Mouse (Mus musculus) lung, postnatal 10 days (tissue): ENCODE results near the gene Ccdc187.

Experiments used
- DNase-seq: peaks from one replicate; pipeline ENCODE4 v3.0.0; 2021

Gene Ccdc187

GRCm38 (mm10) chr2:26315925-26316311 is 21.6 kb upstream of the Ccdc187 start:
- peak; percentile 72 for DNase-seq

DNA sequence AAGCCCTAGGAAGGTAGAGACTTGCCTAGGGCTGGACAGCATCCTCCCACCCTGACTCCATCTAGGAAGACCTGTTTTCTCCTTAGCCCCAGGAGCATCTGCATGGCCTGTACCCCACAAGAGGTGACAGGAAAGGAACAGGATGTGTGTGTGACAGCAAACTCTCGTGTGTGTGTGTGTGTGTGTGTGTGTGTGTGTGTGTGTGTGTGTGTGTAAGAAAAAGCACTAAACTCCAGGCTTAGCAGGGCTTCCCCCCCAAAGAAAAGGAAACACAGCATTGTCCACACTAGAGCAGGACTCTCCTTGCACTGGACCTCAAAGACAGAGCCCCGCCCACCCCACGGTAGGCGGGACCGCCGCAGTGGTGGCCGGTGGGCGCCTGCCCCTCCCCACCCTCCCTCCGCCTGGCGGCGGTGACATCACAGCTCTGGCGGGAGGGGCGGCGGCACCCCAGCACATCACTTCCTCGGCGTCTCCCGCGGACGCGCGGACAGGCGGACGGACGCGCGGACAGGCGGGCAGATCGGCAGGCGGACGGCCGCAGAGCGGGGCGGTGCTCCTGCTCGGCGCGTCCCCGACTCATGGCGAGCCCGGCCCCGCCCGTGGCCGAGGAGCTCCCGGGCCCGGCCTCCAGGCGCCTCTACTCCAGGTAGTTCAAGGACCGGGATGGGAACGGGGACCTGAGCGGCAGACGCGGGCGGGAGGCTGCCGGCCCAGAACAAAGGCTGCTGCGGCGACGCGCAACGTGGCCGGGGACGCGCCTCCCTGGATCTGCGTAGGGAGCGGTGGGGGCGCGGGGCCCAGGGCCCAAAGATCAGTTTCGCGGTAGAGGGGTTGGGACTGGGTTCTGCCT is 20.9 kb upstream of the Ccdc187 start, which contains the start of gene Gpsm1:
Gene Gpsm1 (plus strand): TSS at position 444 of the 853 bp plus-strand sequence.
- DNase-seq, result peak; percentile 93

DNA sequence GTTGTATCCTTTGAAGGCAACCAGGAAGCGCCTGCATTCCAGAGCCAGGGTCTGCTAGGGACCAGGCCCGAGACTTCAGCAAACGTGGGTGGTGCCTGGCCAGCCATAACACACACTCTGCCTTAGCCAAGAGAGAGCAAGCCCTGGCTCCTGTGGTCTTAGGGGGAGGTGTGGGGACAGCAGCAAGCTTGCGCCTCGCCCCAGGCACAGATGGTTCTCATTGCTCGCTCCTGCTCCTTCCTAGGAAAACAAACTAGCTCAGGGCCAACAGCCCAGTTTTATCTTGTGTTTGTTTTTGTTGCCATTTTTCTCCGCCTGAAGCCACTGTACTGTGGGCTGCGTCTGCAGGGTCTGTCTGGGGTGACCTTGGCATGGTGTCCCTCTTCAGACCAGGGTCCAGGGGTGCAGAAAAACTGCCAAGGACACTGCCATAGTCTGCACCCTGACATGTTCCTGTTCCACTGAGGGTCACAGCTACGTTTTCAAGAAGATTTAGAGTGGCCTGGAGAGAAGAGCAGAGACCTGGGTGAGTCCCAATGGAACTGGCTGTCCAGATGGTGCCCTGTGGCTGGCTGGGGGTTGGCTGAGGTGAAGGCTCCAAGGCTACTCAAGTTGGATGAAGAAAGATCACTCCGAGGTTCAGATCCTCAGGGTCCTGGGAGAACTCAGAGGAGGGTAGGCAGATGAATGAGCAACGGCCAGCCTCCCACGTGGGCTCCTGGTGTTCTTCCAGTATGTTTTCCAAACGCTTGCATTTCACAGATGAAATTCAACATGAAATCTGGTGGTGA is 20.1 kb upstream of the Ccdc187 start:
- peak; percentile 91 for DNase-seq

DNA sequence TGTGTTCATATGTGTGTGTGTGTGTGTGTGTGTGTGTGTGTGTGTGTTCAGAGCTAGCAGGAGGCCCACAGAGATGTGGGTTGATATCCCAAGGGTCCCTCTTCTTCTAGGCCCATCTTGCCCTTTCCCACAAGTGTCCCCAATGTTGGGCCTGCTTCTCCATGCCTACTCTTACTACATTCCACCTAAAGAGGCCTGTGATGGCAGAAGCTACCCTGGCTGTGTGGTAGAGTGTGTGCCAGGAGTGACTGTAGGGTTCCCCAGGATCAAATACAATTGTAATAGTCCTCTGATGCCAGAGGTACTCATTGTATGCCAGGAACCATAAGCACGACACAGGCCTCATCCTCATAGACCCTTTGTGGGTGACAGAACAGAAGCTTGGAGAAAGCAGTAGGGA is 19.0 kb upstream of the Ccdc187 start:
- no peak for DNase-seq

DNA sequence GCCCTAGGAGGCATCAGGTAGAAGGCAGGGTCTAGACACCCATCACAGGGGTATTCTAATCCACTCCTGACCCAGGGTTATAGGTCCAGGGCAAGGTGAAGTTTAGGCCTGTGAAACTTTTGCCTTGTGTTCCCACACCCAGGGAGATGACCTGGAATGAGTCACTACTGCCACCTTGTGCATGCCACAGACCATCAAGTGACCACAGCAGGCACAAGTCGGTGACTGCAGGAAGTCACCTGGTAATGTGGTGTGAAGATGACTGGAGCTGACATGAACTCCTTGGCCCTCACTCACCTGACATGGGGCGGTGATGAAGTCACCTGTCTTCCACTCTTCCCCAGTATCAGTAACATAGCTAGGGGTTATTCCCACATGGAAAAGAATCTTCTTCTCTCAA is 18.5 kb upstream of the Ccdc187 start:
- peak; percentile 44 for DNase-seq

DNA sequence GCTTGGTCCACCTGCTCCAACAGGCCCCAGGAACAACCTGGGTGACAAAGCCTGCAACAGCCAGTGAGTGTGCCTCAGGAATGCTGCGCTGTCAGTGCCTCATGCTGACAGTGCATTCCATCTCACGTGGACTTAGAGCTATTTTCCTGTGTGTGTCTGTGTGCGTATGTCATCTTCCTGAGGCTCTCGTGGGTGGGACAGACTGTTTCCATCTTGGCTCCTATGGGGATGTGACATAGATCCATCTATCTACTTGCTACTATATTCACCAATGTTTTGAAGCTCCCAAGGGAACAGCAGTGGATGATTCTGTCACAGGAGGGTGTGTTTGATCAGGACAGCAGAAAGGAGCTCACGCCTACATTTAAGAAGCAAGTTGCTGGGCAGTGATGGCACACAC is 17.6 kb upstream of the Ccdc187 start:
- DNase-seq, result no peak

DNA sequence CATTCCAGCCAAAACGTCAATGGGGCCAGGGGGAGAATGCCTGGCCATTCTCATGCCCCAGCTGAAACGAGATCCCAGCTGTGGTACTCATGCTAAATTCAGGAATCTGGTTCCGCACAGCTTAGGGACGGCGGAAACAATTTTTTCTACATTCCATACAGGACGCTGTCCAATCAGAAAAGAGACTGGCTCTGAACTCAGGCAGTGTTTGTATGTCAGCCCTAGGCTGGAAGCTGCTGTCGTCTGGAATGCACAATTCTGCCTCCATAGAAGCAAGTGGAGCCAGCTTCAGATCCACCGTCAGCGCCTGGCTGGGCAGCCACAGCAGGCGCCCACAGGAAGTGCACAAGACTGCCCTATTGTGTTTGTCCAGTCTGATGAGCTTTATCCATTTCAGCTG is 15.4 kb upstream of the Ccdc187 start:
- peak; percentile 79 for DNase-seq

DNA sequence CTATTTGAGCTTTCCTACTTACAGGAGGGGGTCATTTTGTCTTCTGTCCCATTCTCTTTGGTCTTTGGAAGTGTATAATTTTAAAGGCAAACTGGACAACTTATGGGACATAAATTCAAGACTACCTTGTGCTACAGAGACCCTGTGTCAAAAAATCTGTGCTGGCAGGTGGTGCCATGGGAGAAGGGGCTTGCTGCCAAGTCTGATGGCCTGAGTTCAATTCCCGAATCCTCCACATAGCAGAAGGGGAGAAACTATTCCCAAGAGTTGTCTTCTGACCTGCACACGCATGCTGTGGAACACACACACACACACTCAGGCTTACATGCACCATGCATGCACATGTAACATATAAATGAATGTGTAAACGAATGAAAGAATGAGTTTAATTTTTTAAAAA is 12.3 kb upstream of the Ccdc187 start:
- no peak for DNase-seq

DNA sequence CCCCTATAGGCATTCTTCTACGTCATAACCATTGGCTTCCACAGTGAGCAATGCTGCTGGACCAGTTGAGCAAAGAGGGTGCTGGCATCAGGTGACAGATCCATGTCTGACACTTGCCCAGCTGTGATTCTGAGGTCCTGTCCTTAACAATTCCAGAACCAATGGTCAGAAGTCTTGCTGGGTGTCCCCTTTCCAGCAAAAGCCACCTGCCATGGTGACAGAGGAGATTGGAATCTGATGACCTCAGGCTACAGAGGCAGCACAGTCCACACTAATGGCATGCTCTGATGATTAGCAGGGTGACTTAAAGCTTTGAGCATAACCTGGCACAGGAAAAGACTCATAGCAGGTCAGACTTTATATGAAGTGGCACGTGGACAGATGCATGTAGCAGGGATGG is 11.2 kb upstream of the Ccdc187 start:
- DNase-seq, result no peak

DNA sequence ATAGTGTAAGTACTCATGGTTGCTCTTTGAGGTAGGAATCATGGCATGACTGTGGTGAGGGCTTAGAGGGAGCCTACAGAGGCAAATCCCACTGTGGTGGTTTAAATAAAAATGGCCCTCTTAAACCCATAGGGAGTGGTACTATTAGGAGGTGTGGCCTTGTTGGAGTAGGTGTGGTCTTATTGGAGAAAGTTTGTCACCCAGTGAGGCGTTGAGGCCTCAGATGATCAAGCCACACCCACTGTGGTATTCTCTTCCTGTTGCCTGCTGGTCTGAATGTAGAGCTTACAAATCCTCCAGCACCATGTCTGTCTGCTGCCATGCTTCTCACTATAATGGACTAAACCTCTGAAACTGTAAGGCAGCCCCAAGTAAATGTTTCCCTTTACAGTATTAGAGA is 10.4 kb upstream of the Ccdc187 start:
- no peak for DNase-seq

DNA sequence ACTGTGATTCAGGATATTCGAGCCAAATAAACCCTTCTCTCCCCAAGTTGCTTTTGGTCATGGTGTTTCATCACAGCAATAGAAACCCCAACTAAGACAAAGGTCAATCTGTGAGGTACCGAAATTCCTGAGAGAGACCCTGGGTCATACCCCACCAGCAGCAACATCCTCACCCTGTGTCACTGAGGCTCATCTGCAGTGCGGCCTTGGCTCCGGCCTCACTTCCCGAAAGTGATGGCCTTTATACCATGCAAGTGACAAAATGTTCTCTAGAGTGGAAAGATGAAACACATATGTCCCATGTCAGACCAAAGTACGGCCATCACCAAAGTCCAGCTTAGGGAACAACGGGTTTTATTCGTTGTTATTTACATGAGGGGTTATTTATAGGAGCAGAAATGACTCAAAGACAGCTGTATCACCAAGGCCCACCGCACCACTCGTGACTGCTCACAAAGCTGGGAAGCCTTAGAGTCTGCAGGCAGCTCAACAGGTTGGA is 7.7 kb upstream of the Ccdc187 start:
- DNase-seq, result no peak

- peak; percentile 95 for DNase-seq
These were observed 6.4 kb upstream of the Ccdc187 start for GRCm38 (mm10) chr2:26300808-26301174.

DNA sequence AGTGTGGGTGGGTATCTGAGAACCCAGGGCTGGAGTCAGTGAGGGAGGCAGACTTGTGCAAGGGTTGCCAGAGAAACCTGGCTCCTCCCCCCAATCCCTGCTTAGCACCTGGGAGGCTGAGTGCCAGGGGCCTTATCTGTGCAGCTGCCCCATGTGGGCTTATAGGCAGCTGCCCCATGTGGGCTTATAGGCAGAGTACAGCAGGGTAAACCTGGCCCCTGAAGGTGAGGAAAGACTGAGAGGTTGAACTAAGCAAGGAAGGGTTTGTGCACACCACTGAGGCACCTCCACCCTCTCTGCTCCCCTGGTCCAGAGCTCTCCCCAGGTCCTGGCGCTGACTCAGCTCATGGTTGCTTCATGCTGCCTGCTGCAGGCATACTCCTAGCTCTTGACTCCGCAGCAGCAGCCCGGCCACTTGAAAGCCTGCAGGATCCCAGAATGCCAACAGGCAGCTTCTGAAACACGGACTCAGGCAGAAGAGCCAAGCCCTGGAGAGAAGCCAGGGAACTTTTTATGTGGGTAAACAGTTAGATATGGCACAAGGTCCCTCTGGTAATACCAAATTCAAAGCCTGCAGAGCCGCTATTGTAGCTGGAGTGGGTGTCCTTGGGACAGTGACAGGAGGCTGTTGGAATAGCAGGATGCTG is 5.9 kb upstream of the Ccdc187 start:
- peak; percentile 55 for DNase-seq

DNA sequence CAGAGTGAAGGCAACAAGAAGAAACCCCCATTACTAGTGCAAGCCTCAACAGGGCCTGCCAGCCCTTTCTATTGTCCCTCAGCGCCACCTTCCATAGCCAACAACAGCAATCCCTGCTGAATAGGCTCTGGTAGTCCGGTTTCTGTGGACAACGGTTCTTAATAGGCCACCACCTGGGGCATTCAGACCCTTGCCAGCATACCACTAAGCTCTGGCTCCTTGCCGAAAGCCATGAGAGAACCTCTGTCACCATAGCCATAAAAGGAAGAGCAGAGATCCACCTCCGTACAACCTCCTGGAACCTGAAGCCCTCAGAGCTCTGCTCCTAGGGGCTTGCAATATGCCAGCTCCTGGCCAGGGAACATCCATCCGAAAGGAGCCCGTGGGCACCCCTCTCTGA is 5.0 kb upstream of the Ccdc187 start:
- DNase-seq, result no peak

DNA sequence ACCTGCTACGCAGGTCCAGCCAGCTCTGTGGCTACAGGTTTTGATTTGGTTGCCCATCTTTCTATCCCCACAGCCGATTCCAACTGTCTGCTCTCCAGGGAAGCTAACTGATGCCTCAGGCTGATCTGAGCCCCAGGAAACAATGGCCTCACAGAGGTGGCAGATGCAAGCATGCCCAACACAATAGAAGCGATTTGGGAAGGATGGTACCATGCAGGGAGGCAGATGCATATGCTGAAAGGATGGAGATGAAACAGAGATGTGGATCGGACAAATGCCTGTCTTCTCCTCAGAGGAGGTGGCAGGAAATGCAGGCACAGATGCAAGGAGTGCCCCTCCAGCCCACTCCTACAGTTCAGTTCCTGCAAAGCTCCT is 4.5 kb upstream of the Ccdc187 start:
- DNase-seq, result no peak

GRCm38 (mm10) chr2:26298208-26298855 is 4.0 kb upstream of the Ccdc187 start:
- DNase-seq, result peak; percentile 62

DNA sequence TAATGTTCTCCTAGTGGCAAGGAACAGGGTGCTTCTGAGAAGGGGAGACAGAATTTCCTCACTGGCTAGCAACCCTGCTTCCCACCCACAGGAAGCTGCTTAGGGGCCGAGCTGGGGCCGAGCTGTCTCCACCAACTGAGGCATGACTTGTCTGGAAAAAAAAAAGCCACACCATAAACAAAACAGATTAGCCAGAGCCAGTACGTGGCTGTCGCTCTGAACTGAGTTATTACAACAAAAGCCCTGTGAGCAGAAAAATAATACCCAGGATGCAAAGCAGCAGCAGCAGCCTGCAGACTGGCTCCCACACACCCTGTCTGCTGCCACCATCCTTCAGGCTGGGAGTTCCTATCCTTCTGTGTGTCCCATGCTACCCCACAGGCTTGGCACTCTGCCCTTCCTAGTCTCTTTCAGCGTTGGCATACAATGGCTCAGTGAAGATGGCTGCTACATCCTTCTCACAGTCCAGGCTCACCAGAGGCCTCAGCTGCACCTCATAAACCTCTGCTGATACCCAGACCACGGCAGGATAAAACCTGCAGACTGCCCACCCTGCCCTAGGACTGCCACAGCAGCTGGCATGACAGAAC is 2.3 kb upstream of the Ccdc187 start:
- DNase-seq, result peak; percentile 56

DNA sequence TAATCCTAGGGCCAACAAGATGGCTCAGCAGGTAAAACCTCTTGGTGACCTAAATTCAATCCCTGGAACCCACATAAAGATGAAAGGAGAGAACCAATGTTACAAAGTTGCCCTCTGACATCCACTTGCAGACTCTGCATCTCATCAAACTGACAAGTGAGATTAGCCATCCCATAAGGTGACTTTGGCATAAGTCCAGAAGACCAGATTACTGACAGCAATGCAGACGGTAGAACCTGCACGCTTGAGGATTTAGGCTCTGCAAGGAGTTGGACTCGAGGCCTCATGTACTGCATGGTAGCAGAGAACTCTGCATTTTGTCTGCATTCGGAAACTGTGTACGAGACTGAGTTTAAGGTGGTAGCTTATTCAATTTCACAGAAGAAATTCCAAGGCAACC is 4.2 kb downstream of the Ccdc187 start:
- no peak for DNase-seq

- DNase-seq, result no peak
These were observed 8.0 kb downstream of the Ccdc187 start for GRCm38 (mm10) chr2:26286391-26286790.

DNA sequence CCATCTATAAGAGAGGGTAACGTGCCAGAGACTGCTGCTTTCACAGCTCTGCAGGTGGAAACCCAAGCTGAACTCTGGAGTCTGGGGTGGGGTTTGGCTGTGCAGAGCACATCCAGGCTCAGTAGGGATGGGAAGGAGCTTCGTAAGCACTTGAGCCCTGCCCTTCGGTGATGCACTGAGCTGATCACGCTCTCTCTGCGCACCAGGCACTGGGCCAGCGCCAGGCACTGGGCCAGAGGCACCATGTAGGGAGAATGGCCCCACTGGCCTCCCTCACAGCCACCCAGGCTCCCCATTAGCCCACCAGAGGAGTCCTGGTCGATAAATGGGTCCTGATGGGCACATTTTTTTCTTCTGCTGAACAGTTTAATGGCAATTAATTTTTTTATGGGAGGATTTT is 8.6 kb downstream of the Ccdc187 start:
- peak; percentile 58 for DNase-seq

DNA sequence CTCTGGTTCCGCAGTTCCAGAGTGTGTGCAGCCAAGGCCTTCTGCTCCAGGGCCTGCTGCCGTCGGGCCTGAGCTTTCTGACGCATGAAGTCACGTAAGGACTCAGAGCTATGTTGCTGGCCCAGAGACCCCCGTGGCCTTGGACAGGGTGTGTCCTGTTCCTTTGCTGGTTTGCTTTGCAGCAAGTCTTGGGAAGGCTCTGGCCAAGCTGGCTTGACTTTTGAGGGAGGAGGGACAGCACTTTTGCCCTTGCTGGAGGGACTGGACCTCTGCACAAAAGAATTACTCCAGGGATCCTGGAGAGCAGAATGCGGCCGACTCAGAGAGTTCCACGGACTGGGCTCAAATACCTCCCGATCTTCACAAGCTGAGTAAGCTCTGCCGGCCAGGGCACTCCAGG is 13.8 kb downstream of the Ccdc187 start:
- no peak for DNase-seq

GRCm38 (mm10) chr2:26279712-26280111 is 14.6 kb downstream of the Ccdc187 start:
- no peak for DNase-seq

GRCm38 (mm10) chr2:26273611-26274010 is 20.7 kb downstream of the Ccdc187 start:
- DNase-seq, result peak; percentile 76
